Mouse (Mus musculus) T-helper 17 cell (primary cell): ENCODE measurements around the gene Fam185a.

Experiments used
- in situ Hi-C, 2 experiments: fragments of 300-600 bp; cut with MboI, MseI; formaldehyde crosslinking; loops; 1 replicate in 1 of 2; 2 replicates in 1 of 2; pipeline ENCODE4 v1.15.1; 2025; ENCODE audit warnings: high pct_unique_total_duplicates in 2 of 2

Gene Fam185a

GRCm38 (mm10) chr5:21420609-21421008 is 4.1 kb upstream of the Fam185a start:
- in situ Hi-C loops = loop anchor here (5.0 to 10.0 kb wide), 4 partner anchors 88 to 366 kb away; partner anchors contain the start of genes Armc10 (in 1 of the 2), Fbxl13 (in 1 of the 2) and Ptpn12 (in 1 of the 2)

DNA sequence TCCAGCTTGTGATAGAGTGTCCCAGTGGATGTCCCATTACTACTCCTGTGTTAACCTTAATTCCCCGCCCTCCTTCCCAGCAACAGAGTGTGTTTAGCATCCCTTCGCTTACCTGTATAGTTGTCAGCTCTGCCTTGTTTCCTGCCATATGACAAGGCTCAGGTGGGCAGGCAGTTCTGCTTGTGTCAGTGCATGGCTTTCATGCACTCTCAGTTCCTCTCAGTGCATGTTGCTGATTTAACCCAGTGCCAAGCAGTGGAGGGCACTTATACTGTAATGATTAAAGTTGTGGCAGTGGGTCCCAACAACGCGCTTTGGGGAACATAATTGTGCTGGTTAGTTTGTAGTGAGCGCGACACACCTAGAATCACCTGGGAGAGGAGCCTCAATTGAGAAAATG is 1.9 kb downstream of the Fam185a start:
- in situ Hi-C loops = loop anchor here in 1 of 2 experiments (10.0 kb wide), 2 partner anchors 218 to 372 kb away; partner anchors contain the start of genes Armc10, Fbxl13 and Ptpn12

DNA sequence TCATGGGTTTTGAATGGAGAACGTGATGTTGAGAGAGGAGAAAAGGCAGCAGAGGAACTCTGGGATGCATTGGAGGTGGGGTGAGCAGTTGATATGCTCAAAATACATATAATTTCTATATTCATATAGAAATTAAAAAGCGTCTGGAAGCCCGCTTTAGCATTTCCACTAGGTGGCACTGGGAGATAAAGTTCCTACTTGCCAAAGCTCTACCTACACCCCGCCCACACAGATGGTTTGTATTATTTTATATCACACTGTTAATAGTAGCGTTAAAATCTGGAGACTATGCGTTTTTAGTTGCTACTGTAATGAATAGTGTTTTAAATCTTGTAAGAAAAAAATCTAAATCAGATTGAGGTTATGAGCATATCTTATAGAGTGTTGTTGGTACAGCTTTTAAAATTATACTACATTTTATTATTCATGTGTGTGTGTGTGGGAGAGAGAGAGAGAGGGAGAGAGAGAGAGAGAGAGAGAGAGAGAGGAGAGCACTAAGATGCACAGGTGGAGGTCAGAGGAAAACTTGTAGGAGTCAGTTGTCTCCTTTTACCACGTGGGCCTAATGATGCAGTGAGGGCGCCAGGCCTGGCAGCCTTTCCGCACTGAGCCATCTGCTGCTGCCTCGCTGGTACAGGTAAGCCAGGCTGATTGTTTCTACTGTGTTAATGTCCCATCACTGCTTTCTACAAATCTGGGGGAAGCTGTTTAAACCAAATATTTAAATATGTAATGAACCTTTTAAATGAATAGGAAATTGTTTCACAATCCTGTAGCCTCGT is 9.6 kb downstream of the Fam185a start:
- in situ Hi-C loops = no loop called here

DNA sequence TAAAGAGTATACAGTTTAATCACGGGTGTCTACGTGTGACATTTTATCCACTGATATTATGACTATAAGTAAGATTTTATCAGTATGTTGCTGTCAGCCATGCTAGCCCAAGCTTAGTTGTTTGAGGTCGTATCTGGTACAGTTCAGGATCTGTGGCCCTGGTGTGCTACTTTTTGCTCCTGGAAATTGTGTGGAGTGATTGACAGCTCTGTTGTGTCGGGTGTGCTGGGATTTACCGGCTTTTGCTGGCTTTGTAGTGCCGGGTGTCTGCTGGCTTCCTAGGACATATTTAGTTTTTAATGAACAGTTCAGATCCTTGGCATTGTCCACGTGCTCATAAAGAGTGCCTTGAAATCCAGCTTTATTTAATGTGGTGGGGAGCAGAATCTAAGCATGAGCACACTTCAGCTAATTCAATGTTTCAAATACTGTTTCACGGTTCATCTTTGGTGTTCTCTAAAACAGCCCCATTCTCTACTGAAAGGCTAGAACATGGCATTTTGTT is 11.8 kb downstream of the Fam185a start:
- in situ Hi-C loops = no loop called here

GRCm38 (mm10) chr5:21438428-21438827 is 13.7 kb downstream of the Fam185a start:
- in situ Hi-C loops = no loop called here

DNA sequence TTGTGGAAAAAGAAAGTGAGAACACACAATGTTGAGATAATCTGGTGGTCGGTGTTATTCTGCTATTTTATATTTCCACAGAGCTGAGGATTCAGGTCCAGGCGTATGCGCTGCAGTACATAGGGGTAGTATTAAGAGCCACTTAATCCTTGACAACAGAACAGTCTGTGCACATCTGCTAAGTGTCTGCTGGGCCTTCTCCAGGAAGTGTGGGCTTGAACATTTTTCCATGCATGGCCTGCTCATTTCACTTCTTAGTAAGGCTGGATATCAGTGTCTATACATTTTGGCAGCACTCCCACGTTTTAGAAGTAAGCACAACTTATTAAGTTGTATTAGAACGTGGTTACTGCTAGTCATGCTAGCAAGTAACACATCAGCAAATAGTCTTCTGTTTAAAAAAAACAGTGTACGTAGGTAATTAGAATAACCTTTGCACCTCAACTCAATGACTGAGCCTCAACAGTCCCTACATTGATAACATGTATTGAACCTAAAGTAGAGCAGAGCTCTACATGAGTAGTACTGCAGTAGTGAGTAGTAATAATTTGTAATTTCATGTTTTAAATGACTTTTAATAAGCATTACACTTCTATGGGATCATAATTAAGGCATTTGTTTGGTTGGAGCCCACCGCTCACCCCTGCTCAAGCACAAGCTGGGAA is 14.8 kb downstream of the Fam185a start:
- in situ Hi-C loops = loop anchor here in 1 of 2 experiments (10.0 kb wide), 2 partner anchors 145 to 1265 kb away; no protein-coding TSS in a partner anchor

- in situ Hi-C loops = loop anchor here in 1 of 2 experiments (10.0 kb wide), 2 partner anchors 144 to 1266 kb away; no protein-coding TSS in a partner anchor
These were observed 16.2 kb downstream of the Fam185a start for GRCm38 (mm10) chr5:21440833-21441530.

- in situ Hi-C loops = loop anchor here in 1 of 2 experiments (10.0 kb wide), 1 partner anchor 127 kb away; no protein-coding TSS in a partner anchor
These were observed 42.6 kb downstream of the Fam185a start for GRCm38 (mm10) chr5:21467387-21467786.

DNA sequence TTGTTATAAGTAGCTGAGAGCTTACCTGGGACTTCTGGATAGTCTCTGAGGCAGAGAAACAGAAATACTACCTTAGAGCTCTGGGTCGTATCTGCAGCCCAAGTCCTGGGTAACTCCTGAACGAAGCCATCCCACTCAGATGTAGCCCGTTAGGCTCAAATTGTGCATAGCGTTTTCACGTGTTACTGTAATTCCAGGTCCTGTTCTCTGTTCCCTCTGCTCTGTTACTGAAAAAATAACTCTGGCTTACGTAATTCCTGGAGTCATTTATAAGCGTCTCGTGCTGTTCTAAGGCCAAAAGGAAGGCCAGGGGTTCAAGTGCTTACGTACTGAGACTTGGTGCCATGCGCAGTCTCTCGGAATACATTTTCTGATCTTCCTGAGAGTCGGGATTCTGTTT is 43.3 kb downstream of the Fam185a start:
- in situ Hi-C loops = loop anchor here in 1 of 2 experiments (10.0 kb wide), 1 partner anchor 127 kb away; no protein-coding TSS in a partner anchor

- in situ Hi-C loops = no loop called here
These were observed 53.7 kb downstream of the Fam185a start for GRCm38 (mm10) chr5:21478428-21478827.

DNA sequence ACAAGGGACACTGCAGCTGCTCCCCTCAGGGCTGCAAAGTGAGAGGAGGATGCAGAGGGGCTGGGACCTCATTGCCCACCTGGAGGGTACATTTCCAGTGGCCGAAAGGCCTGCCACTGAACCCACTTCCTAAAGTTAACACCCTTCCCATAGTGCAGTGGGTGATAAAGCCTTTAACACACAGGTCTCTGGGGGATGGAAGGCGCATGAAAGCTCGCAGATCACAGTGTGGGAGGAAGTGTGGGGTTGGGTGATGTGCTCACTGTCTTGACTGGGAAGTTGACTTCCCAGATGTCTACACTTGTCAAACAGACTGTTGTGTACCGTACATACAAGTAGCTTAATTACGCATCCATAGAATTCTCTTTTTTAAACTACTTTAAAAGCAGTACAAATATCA is 55.0 kb downstream of the Fam185a start:
- in situ Hi-C loops = no loop called here

DNA sequence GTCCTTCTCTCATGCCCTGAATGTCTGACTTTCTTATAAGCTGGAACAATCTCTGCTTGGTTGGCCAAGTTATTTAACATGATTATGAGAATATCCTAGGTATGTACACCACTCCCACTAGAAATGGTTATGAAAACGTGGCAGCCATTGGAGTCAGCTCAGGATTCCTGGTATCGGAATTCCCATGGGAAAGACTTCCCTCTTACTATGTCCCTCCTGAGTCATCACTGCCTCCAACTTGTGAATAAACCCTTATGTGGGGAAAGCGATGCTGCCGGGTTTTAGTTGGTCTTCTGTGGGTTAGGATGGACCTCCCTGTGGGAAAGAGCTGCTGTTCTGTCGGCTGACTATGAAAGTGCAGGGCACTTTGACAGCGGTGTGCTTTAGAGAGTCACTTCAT is 56.8 kb downstream of the Fam185a start:
- in situ Hi-C loops = no loop called here

- in situ Hi-C loops = no loop called here
These were observed 57.9 kb downstream of the Fam185a start for GRCm38 (mm10) chr5:21482446-21483222.

DNA sequence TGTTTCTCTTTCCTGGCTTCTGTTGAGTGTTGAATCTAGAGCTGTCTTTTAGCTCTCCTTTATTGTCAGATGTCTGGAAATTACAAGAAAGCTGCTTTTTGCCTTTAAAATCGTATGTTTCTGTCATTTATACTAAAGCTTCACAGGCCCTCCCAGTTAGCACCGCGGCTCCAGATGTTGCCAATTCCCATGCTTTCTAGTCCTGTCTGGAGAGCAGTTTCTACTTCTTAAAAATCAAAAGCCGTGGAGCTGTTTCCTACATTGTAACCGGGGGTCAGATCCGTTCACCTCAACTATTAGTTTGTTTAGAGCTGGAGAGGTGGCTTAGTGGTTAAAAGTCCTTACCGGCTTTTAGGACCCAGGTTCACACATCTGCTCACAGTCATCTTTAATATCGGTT is 58.5 kb downstream of the Fam185a start:
- in situ Hi-C loops = no loop called here

- in situ Hi-C loops = no loop called here
These were observed 60.6 kb downstream of the Fam185a start for GRCm38 (mm10) chr5:21485197-21485829.

DNA sequence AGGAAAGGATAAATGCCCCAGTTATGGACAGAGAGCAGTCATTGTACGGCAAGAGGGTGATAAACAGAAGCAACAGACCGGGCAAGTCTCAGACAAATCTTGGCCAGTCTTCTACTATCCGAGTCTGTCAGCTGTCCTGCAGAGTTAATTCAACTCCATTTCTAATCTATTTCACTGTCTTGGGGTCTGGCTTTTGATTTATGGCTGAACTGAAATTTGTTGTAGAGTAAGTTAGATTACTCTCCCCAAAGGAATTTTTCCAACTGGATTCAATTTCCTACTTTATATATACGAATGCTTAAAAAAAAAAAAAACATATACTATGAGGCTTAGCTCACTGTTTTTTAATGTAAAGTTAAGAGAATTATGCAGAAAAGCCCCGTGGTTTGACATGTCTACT is 62.0 kb downstream of the Fam185a start:
- in situ Hi-C loops = no loop called here

GRCm38 (mm10) chr5:21487306-21487705 is 62.5 kb downstream of the Fam185a start:
- in situ Hi-C loops = no loop called here

DNA sequence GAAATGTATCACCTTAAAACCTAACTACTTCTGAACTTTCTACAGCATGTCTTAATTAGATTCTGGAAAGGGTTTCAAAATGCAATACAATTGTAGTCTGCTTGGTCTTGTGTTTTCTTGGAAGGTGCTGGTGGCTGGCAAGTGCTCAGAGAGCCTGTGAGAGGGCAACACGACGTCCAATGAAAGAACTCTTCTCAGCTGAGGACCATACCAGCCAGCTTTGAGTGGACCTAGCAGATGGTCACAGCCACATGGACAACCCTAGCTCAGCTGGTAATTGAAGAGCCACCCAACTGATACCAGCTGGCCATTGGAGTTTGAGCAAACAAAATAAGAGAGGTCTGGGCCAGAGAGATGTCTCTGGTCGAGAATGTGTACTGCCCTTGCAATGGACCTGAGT is 63.0 kb downstream of the Fam185a start:
- in situ Hi-C loops = no loop called here

DNA sequence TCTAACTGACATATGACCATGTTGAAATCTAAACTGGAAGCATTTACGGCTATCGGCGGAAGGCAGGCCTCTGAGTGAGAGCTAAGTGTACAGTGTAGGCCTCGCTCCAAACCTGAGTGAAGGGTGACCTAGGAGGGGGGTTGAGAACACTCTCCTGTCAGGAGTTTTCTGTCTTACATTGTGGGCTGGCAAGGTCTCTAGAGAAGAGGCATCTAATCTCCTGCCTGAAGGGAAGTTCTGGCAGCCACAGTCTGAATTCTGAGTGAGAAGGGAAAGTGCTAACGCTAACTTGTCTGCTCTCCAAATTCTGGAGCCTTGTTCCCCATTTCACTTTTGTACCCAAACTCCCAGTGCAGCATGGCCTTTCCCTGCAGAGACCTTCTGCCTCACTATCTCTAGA is 63.7 kb downstream of the Fam185a start:
- in situ Hi-C loops = no loop called here

- in situ Hi-C loops = no loop called here
These were observed 64.4 kb downstream of the Fam185a start for GRCm38 (mm10) chr5:21489135-21489534.
